Mouse (Mus musculus) midbrain, postnatal 0 days (tissue): ENCODE measurements around the gene Paqr5. TPM values are rescaled to one million over a fixed set of nuclear protein-coding genes. Genes with fewer than 3 reads are reported as not detected.

ENCODE experiments used
- ATAC-seq: fragments of 200-750 bp; cut with Nextera tagmentation; 2 replicates; pipeline ENCODE4 v1.8.0; 2017; ENCODE audit warnings: moderate number of reproducible peaks, mild to moderate bottlenecking, moderate TSS enrichment, moderate library complexity; ENCODE audit not compliant: low FRiP score
- DNase-seq: peaks from one replicate; pipeline ENCODE4 v3.0.0-alpha.2; 2015; ENCODE audit warnings: low spot score
- H3K27ac ChIP-seq: fragments of 300-500 bp; sonication (generic); 2 replicates; pipeline ENCODE4 v1.5.1; 2014; ENCODE audit warnings: low read depth, mild to moderate bottlenecking, low read length, mixed read lengths
- H3K27me3 ChIP-seq: fragments of 300-500 bp; sonication (generic); 2 replicates; pipeline ENCODE4 v1.6.1; 2014; ENCODE audit warnings: low read length, control low read depth, mixed read lengths; ENCODE audit not compliant: insufficient read depth
- H3K36me3 ChIP-seq: fragments of 300-500 bp; sonication (generic); 2 replicates; pipeline ENCODE4 v1.6.1; 2014; ENCODE audit warnings: low read length, control low read depth, mixed read lengths; ENCODE audit not compliant: insufficient read depth
- H3K4me1 ChIP-seq: fragments of 300-500 bp; sonication (generic); 2 replicates; pipeline ENCODE4 v1.6.1; 2014; ENCODE audit warnings: mild to moderate bottlenecking, control low read depth, antibody characterized with exemption, low read length, mixed read lengths; ENCODE audit not compliant: insufficient read depth
- H3K4me2 ChIP-seq: fragments of 300-500 bp; sonication (generic); 2 replicates; pipeline ENCODE4 v1.6.1; 2014; ENCODE audit warnings: low read depth, mild to moderate bottlenecking, low read length, mixed read lengths; ENCODE audit not compliant: poor library complexity, severe bottlenecking
- H3K4me3 ChIP-seq: fragments of 300-500 bp; sonication (generic); 2 replicates; pipeline ENCODE4 v1.5.1; 2014; ENCODE audit warnings: low read depth, mild to moderate bottlenecking, low read length, moderate library complexity
- H3K9ac ChIP-seq: fragments of 300-500 bp; sonication (generic); replicated peaks from 2 replicates; pipeline ENCODE4 v1.6.1; 2014; ENCODE audit warnings: mild to moderate bottlenecking, low read length, moderate library complexity, mixed read lengths; ENCODE audit not compliant: poor library complexity, severe bottlenecking
- H3K9me3 ChIP-seq: fragments of 300-500 bp; sonication (generic); 2 replicates; pipeline ENCODE4 v1.6.1; 2016; ENCODE audit warnings: low read length, control low read depth
- CTCF ChIP-seq: IDR thresholded peaks from 2 replicates; pipeline ENCODE4 v1.5.1; 2016; ENCODE audit warnings: antibody characterized with exemption, mild to moderate bottlenecking
- WGBS: fragments of 180-500 bp; shearing (Covaris S2); extraction: QIAGEN DNeasy Blood & Tissue Kit; methylation state at CpG from one replicate; pipeline ENCODE4 v1.1.7; 2014; 5-methylcytosine and 5-hydroxymethylcytosine counted together
- polyA plus RNA-seq: library from polyadenylated mRNA; unstranded; fragments of >200 nt; fragmentation: Nextera tagmentation; extraction: Ambion mirVana; gene quantifications from 2 replicates; pipeline ENCODE4 v1.2.1, GENCODE M21; 2015
- total RNA-seq: library from RNA; depleted of rRNA; stranded (reverse); fragments of >200 nt; gene quantifications from 2 replicates; pipeline ENCODE4 v1.2.3, GENCODE M21; 2014

The Paqr5 gene
- total and polyA plus RNA-seq, 2 experiments from 2014 or later = 0.11 to 0.27 TPM

DNA sequence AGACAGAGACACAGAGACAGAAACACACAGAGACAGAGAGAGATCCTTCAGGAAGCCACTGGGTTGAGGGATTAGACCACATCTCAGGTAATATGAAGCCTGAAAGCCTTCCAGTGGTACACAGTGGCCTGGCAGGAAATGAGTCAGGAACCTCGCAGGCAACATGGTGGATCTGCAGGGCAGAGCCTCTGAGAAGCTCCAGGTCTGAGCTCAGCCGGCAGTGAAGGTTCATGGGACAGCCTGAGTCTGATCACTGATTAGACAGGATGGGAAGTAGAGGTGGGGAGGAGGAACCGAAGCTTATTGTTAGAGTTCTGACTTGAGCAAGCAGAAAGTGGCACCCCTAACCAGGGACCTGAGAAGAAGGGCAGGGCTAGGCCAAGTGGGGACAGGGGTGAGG, 55.6 kb downstream of the Paqr5 start:
- no peaks in the 10 kb centered on the region for H3K9me3 ChIP-seq
- H3K36me3 ChIP-seq = no peaks in the 10 kb centered on the region
- DNase-seq (no peak), ATAC-seq (no peak)
- 77% methylated on average over 3 of the region's 3 CpGs for WGBS
- no peak overlapping the region for H3K9ac ChIP-seq
- H3K27me3 ChIP-seq = no peaks in the 10 kb centered on the region
- H3K4me3 ChIP-seq = no peak overlapping the region
- no peak for TF ChIP-seq CTCF
- no peak overlapping the region for H3K27ac ChIP-seq
- H3K4me2 ChIP-seq = no peak overlapping the region
- no peaks in the 10 kb centered on the region for H3K4me1 ChIP-seq

DNA sequence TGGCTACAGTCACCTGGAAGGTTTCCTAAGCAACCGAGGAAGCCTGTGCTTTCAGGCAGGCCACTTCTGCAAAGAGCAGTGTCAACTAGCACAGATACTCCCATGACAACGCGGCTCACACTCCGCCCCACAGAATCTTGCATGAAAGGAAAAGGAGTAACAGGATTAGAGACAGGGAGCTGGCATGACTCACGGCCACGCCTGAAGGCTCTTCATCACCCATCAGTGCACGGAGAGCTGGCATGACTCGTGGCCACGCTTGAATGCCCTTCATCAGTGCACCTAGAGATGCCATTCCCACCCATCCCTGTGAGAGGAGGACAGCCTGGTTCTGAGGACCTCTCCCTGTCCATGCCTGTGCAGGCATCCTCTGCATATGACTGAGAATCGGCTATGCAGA, 59.3 kb downstream of the Paqr5 start:
- no peak for TF ChIP-seq CTCF
- Histone ChIP-seq H3K27ac (0 out of 2 replicates have a peak overlapping the region, but pooled peaks have one; percentile 12), H3K27me3 (no peaks in the 10 kb centered on the region), H3K4me1 (no peaks in the 10 kb centered on the region), H3K4me2 (no peak overlapping the region), H3K36me3 (no peaks in the 10 kb centered on the region), H3K9me3 (no peaks in the 10 kb centered on the region), H3K4me3 (no peak overlapping the region), H3K9ac (no peak overlapping the region)
- 34% methylated on average over 10 of the region's 10 CpGs for WGBS
- ATAC-seq (0 out of 2 replicates have a peak, but pooled peaks have one; percentile 41), DNase-seq (peak; percentile 68)

DNA sequence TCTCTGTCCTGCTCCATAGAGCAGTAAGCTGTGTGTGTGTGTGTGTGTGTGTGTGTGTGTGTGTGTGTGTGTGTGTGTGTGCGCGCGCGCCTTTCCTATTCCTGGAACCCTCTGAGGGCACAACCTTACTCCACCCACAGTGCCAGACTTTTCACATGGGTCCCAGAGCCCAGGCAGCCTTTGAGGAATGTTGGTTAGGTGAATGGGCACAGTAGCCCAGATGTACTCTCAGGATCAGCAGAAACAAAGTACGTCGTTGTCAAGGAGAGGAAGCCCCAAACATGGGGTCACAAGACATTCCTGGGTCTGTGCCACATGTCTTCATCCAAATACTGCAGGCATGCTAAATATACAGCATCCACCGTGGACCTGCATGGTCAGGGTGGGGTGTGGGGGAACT, 60.7 kb downstream of the Paqr5 start:
- no peak for TF ChIP-seq CTCF
- WGBS = 89% methylated on average over 7 of the region's 7 CpGs

DNA sequence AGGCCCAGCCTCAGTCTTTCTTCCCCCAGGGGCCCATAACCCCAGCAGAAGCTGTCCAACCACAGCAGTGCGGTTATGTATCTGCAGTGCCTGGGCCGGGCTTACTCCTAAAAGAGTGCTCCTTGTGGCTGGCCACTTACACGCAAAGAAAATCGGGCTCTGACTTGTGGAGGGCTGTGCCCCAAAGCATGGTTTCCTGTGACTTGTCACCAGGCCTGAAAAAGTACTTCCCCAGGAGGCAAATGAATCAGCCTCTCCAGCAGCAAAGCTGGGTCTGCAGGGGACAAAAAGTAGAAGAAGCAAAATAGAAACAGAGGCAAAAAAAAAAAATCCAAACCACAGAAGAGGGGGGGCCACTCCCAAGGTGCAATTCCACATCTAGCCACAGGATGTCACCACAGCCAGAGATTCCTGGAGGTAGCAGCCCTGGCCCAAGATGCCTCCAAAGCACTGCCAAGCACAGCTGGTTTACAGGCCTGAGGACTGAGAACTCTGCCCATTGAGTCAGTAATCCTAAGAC, 61.2 kb downstream of the Paqr5 start:
- H3K9ac ChIP-seq = no peak overlapping the region
- H3K9me3 ChIP-seq = no peaks in the 10 kb centered on the region
- peak; percentile 89 for DNase-seq
- H3K4me2 ChIP-seq = no peak overlapping the region
- no peaks in the 10 kb centered on the region for H3K4me1 ChIP-seq
- 0 out of 2 replicates have a peak, but pooled peaks have one; percentile 23 for ATAC-seq
- H3K27me3 ChIP-seq = no peaks in the 10 kb centered on the region
- H3K36me3 ChIP-seq = no peaks in the 10 kb centered on the region
- H3K27ac ChIP-seq = no peak overlapping the region
- WGBS = 35% methylated on average over 4 of the region's 4 CpGs
- no peak overlapping the region for H3K4me3 ChIP-seq
- peak; percentile 95 for TF ChIP-seq CTCF

More for the DNA sequence above, 60.7 kb downstream of the Paqr5 start:
- Histone ChIP-seq H3K36me3 (no peaks in the 10 kb centered on the region), H3K4me2 (no peak overlapping the region), H3K27me3 (no peaks in the 10 kb centered on the region), H3K9me3 (no peaks in the 10 kb centered on the region), H3K27ac (no peak overlapping the region), H3K4me1 (no peaks in the 10 kb centered on the region), H3K9ac (no peak overlapping the region), H3K4me3 (no peak overlapping the region)
- DNase-seq (no peak), ATAC-seq (no peak)

DNA sequence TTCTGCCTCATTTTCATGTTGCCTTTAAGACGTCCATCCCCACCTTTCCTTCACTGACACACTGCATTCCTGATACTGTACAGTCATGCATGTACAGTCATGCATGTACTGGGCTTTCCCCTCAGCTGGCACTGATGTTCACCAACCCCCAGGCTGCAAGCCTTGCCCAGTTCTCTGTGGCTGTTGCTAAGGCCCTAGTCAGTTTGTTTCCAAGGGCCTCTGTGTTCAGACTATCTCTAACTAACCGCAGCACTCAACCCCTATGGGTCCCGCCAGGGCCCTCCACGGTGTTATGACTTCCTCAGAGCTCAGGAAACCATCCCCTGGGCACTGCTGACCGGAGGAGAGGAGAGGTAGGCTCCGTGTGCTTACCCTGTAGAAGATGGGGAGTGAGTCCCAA, 63.3 kb downstream of the Paqr5 start:
- TF ChIP-seq CTCF = no peak
- Histone ChIP-seq H3K27ac (no peak overlapping the region), H3K9ac (no peak overlapping the region), H3K9me3 (no peaks in the 10 kb centered on the region), H3K27me3 (no peaks in the 10 kb centered on the region), H3K4me1 (no peaks in the 10 kb centered on the region), H3K4me3 (no peak overlapping the region), H3K36me3 (no peaks in the 10 kb centered on the region), H3K4me2 (no peak overlapping the region)
- 78% methylated on average over 6 of the region's 6 CpGs for WGBS
- ATAC-seq (no peak), DNase-seq (no peak)

DNA sequence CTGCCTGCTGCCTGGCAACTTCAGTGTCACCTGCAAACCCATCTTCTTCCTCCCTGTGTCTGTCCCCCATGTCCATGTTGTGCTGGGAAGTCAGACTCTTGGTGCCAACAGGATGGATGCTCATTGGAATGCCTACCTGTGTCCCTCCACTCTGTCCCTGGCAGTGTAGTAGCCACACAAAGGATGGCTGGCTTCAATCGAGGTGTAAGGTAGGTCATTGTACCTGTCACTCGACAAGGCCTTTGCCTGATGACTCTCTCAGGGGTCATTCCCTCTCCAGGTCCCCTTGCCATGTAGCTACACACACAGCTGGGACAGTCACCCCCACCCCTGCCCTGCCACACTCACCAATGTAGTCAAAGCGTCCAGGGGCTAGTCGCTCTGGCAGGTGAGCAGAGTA, 65.5 kb downstream of the Paqr5 start:
- TF ChIP-seq CTCF = no peak
- H3K36me3 ChIP-seq = no peaks in the 10 kb centered on the region
- ATAC-seq = no peak
- H3K4me2 ChIP-seq = no peak overlapping the region
- no peak overlapping the region for H3K9ac ChIP-seq
- no peak overlapping the region for H3K4me3 ChIP-seq
- no peaks in the 10 kb centered on the region for H3K27me3 ChIP-seq
- 90% methylated on average over 4 of the region's 4 CpGs for WGBS
- H3K27ac ChIP-seq = no peak overlapping the region
- H3K9me3 ChIP-seq = no peaks in the 10 kb centered on the region
- no peak for DNase-seq
- H3K4me1 ChIP-seq = no peaks in the 10 kb centered on the region
